Mouse (Mus musculus): ENCODE results near the gene Cybrd1. TPM values are rescaled to one million over a fixed set of nuclear protein-coding genes. Genes with fewer than 3 reads are reported as not detected.

The Cybrd1 gene
- polyA plus RNA-seq, 1 experiment, result 1.5 TPM

GRCm38 (mm10) chr2:71191391-71192194 is 73.9 kb downstream of the Cybrd1 start:
- H3K27ac ChIP-seq (ENCODE audit: insufficient read depth, low read depth, low read length), result no peak overlapping the region
- H3K36me3 ChIP-seq (ENCODE audit: control insufficient read depth, insufficient read depth, low read length), result no peaks in the 10 kb centered on the region
- WGBS, result 40% methylated on average over 16 of the region's 16 CpGs
- no peaks in the 10 kb centered on the region; the same call in none of the 2 replicates for H3K27me3 ChIP-seq (ENCODE audit: control insufficient read depth, insufficient read depth, low read length)
- TF ChIP-seq POLR2A (IDR thresholded peaks at IDR 0.05; ENCODE audit: low read depth, low read length) (no peak), CTCF (IDR thresholded peaks at IDR 0.05; ENCODE audit: extremely low read depth, insufficient read length, insufficient replicate concordance, low read depth, low read length) (no peak)
- no peak overlapping the region for H3K4me3 ChIP-seq (ENCODE audit: low read depth, low read length)
- H3K4me1 ChIP-seq (ENCODE audit: control insufficient read depth, insufficient read depth, insufficient read length, low read length), result no peaks in the 10 kb centered on the region

GRCm38 (mm10) chr2:71192195-71192807 is 74.6 kb downstream of the Cybrd1 start:
- Histone ChIP-seq H3K27me3 (ENCODE audit: control insufficient read depth, insufficient read depth, low read length) (no peaks in the 10 kb centered on the region; the same call in none of the 2 replicates), H3K4me3 (ENCODE audit: low read depth, low read length) (no peak overlapping the region), H3K27ac (ENCODE audit: insufficient read depth, low read depth, low read length) (no peak overlapping the region), H3K4me1 (ENCODE audit: control insufficient read depth, insufficient read depth, insufficient read length, low read length) (no peaks in the 10 kb centered on the region), H3K36me3 (ENCODE audit: control insufficient read depth, insufficient read depth, low read length) (no peaks in the 10 kb centered on the region)
- WGBS, result 57% methylated on average over 17 of the region's 17 CpGs
- TF ChIP-seq CTCF (IDR thresholded peaks at IDR 0.05; ENCODE audit: extremely low read depth, insufficient read length, insufficient replicate concordance, low read depth, low read length) (no peak), POLR2A (IDR thresholded peaks at IDR 0.05; ENCODE audit: low read depth, low read length) (no peak)

Other genes starting within 250 kb of the Cybrd1 start
- gene Dcaf17, start 62.6 kb upstream of the Cybrd1 start, polyA plus RNA-seq (2012; rRNA removed), result 1.8 and 2.1 TPM in 2 replicates
- 0.88 and 1.4 TPM in 2 replicates for gene Mettl8, start 62.3 kb upstream of the Cybrd1 start, polyA plus RNA-seq (2012; rRNA removed)
- gene Dync1i2, start 93.8 kb downstream of the Cybrd1 start, polyA plus RNA-seq (2012; rRNA removed), result 3.2 and 6.3 TPM in 2 replicates
- gene Slc25a12, start 249.8 kb downstream of the Cybrd1 start, polyA plus RNA-seq (2012; rRNA removed), result 5.1 and 8.4 TPM in 2 replicates

All from small intestine, adult 2 months (tissue).